Mouse (Mus musculus) neural tube, embryonic 13.5 days (tissue): ENCODE data around the gene Rd3l. TPM values are rescaled to one million over a fixed set of nuclear protein-coding genes. Genes with fewer than 3 reads are reported as not detected.

Experiments used
- ATAC-seq: fragments of 200-750 bp; cut with Nextera tagmentation; 2 replicates; pipeline ENCODE4 v1.8.0; 2017; ENCODE audit warnings: low read depth, mild to moderate bottlenecking, moderate TSS enrichment, moderate library complexity
- H3K27ac ChIP-seq: fragments of 300-500 bp; sonication (generic); replicated peaks from 2 replicates; pipeline ENCODE4 v1.5.1; 2015; ENCODE audit warnings: moderate library complexity, mild to moderate bottlenecking, inconsistent platforms
- H3K27me3 ChIP-seq: fragments of 300-500 bp; sonication (generic); 2 replicates; pipeline ENCODE4 v1.6.1; 2015; ENCODE audit warnings: mild to moderate bottlenecking, inconsistent platforms
- H3K36me3 ChIP-seq: fragments of 300-500 bp; sonication (generic); 2 replicates; pipeline ENCODE4 v1.6.1; 2015; ENCODE audit warnings: mild to moderate bottlenecking, inconsistent platforms
- H3K4me1 ChIP-seq: fragments of 300-500 bp; sonication (generic); replicated peaks from 2 replicates; pipeline ENCODE4 v1.6.1; 2015; ENCODE audit warnings: inconsistent platforms
- H3K4me2 ChIP-seq: fragments of 300-500 bp; sonication (generic); 2 replicates; pipeline ENCODE4 v1.6.1; 2015; ENCODE audit warnings: inconsistent platforms, mild to moderate bottlenecking, moderate library complexity
- H3K4me3 ChIP-seq: fragments of 300-500 bp; sonication (generic); 2 replicates; pipeline ENCODE4 v1.5.1; 2015; ENCODE audit warnings: mild to moderate bottlenecking, inconsistent platforms
- H3K9ac ChIP-seq: fragments of 300-500 bp; sonication (generic); 2 replicates; pipeline ENCODE4 v1.6.1; 2015; ENCODE audit warnings: moderate library complexity, mild to moderate bottlenecking, inconsistent platforms
- H3K9me3 ChIP-seq: fragments of 300-500 bp; sonication (generic); 2 replicates; pipeline ENCODE4 v1.6.1; 2016; ENCODE audit warnings: inconsistent platforms
- WGBS: fragments of 180-500 bp; shearing (Covaris S2); methylation state at CpG from one replicate; pipeline ENCODE4 v1.1.7; 2015; 5-methylcytosine and 5-hydroxymethylcytosine counted together
- polyA plus RNA-seq: library from polyadenylated mRNA; unstranded; fragments of >200 nt; fragmentation: Nextera tagmentation; extraction: Ambion mirVana; gene quantifications from 2 replicates; pipeline ENCODE4 v1.2.1, GENCODE M21; 2015

Rd3l gene
- polyA plus RNA-seq, 1 experiment from 2014 or later = not detected

- 42% methylated on average over 24 of the region's 24 CpGs for WGBS
- Histone ChIP-seq H3K4me2 (no peak overlapping the region), H3K4me3 (no peak overlapping the region), H3K9ac (peak overlapping the region; percentile 3; the same call in 1 of the 2 replicates), H3K9me3 (no peaks in the 10 kb centered on the region), H3K27me3 (no peaks in the 10 kb centered on the region), H3K36me3 (no peaks in the 10 kb centered on the region), H3K27ac (peak overlapping the region; percentile 23; the same call in 1 of the 2 replicates), H3K4me1 (peaks cover 21% of the 10 kb centered on the region)
- ATAC-seq = no peak
Measured at GRCm38 (mm10) chr12:111936706-111937550, 44.2 kb downstream of the Rd3l start.

DNA sequence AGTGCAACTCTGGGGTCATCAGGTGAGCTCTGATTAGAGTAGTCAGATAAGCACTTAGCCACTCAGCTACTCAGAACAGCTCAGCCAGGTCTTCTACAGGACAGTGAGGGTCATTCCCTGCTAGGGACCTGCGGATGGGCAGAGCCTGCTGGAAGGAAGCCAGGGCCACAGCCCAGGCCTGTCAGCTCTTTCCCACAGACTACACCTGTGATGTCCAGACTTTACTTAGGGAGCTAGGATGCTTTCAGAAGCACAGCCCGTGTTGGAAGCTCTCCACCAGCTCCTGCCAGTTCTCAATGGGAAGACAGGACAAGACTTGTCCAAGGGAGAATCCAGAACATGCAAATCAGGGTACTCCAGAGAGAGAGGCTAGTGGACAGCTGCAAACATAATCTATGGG is 47.1 kb downstream of the Rd3l start:
- Histone ChIP-seq H3K27me3 (no peaks in the 10 kb centered on the region), H3K4me3 (no peak overlapping the region), H3K4me1 (peaks cover 21% of the 10 kb centered on the region), H3K36me3 (no peaks in the 10 kb centered on the region), H3K9ac (no peak overlapping the region), H3K27ac (no peak overlapping the region), H3K4me2 (no peak overlapping the region), H3K9me3 (no peaks in the 10 kb centered on the region)
- ATAC-seq = no peak
- WGBS = 84% methylated on average over 2 of the region's 2 CpGs

DNA sequence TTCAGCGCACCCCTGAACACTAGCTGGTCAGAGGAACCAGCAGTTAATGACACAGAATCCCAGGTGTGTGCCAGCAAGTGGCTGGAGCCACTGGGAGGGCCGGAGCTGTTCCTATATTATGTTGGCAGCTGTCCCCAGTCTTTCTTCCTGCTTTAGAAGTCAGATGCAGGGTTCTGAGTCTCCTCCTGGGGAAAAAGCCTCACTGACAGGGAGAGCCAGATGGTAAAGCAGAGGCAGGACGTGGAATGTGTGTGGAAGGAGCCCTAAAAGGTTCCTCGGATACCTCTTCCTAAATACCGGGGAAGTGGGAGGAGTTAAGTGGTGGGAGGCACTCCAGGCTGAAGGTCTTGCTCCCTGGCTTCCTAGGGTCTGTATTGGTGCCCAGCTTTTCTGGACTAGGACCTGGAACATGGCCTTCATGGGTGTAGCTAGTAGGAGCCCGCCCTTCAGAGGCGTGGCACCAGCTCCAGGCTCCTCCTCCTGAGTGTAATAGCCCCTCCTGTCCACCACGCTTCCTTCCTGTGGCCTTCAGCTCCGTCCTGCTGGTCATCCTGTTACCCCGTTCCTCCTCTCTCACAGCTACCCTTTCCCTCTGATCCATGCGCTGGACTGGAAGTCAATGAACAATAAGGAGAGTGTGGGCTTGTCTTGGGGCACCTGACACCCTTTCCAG is 47.9 kb downstream of the Rd3l start:
- no peaks in the 10 kb centered on the region for H3K36me3 ChIP-seq
- ATAC-seq = no peak

DNA sequence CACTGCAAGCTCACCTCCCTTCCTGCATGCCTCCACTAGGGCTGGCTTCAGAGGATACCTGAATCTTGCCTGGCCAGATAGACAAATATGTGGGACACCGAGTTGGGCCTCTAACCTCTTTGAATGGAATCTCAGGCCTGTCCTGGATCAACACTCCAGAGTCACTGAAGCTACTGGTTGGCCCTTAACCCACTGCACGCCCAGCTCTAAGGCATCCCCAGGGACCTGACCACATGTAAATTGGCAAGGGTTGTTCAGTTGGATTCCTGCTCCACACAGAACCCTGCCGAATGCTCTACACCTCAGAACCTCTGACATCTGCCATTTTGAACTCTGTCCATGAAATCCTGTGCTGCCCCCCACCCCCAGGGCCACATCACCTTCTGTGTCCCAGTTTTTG is 48.6 kb downstream of the Rd3l start:
- H3K27me3 ChIP-seq = no peaks in the 10 kb centered on the region
- WGBS = 65% methylated on average over 3 of the region's 3 CpGs
- no peak overlapping the region for H3K4me2 ChIP-seq
- no peak overlapping the region for H3K4me3 ChIP-seq
- no peak for ATAC-seq
- H3K4me1 ChIP-seq = peaks cover 14% of the 10 kb centered on the region
- no peak overlapping the region for H3K27ac ChIP-seq
- no peaks in the 10 kb centered on the region for H3K36me3 ChIP-seq
- no peak overlapping the region for H3K9ac ChIP-seq
- H3K9me3 ChIP-seq = no peaks in the 10 kb centered on the region

More for the DNA sequence above, 47.9 kb downstream of the Rd3l start:
- H3K4me1 ChIP-seq = peaks cover 21% of the 10 kb centered on the region
- no peaks in the 10 kb centered on the region for H3K27me3 ChIP-seq
- no peak overlapping the region for H3K4me3 ChIP-seq
- H3K4me2 ChIP-seq = no peak overlapping the region
- H3K9me3 ChIP-seq = no peaks in the 10 kb centered on the region
- no peak overlapping the region for H3K9ac ChIP-seq
- no peak overlapping the region for H3K27ac ChIP-seq
- WGBS = 58% methylated on average over 11 of the region's 11 CpGs

GRCm38 (mm10) chr12:111931411-111932025 is 49.6 kb downstream of the Rd3l start:
- Histone ChIP-seq H3K36me3 (no peaks in the 10 kb centered on the region), H3K9ac (no peak overlapping the region), H3K4me3 (no peak overlapping the region), H3K4me2 (no peak overlapping the region), H3K27me3 (no peaks in the 10 kb centered on the region), H3K4me1 (peaks cover 4% of the 10 kb centered on the region; the same call in 1 of the 2 replicates), H3K27ac (no peak overlapping the region), H3K9me3 (no peaks in the 10 kb centered on the region)
- ATAC-seq = no peak
- 87% methylated on average over 9 of the region's 9 CpGs for WGBS

Other genes with a start within 250 kb of the Rd3l start
- gene Klc1, start 222.5 kb downstream of the Rd3l start, polyA plus RNA-seq = 593 and 603 TPM in 2 replicates
- gene Xrcc3, start 167.4 kb downstream of the Rd3l start, polyA plus RNA-seq = 2.6 and 2.8 TPM in 2 replicates
- gene Zfyve21, start 167.1 kb downstream of the Rd3l start, polyA plus RNA-seq = 41.4 and 50.1 TPM in 2 replicates
- 24.1 and 26.9 TPM in 2 replicates for gene Ppp1r13b, start 73.2 kb downstream of the Rd3l start, polyA plus RNA-seq
- gene Atp5mpl, start 14.3 kb downstream of the Rd3l start, polyA plus RNA-seq = 737 and 818 TPM in 2 replicates
- gene Tdrd9, start 9.8 kb downstream of the Rd3l start, polyA plus RNA-seq = 0.74 and 1.4 TPM in 2 replicates
- 0.25 and 0.29 TPM in 2 replicates for gene Aspg, start 125.4 kb upstream of the Rd3l start, polyA plus RNA-seq
- 4.7 and 4.9 TPM in 2 replicates for gene Kif26a, start 164.9 kb upstream of the Rd3l start, polyA plus RNA-seq